Mouse (Mus musculus): ENCODE results near the gene Tnnc2.
"Not testable (repeated sequence)": the region's sequence is repeated elsewhere in the genome, so short reads cannot be mapped to it uniquely, and the experiment has no call there.

Tnnc2 gene

DNA sequence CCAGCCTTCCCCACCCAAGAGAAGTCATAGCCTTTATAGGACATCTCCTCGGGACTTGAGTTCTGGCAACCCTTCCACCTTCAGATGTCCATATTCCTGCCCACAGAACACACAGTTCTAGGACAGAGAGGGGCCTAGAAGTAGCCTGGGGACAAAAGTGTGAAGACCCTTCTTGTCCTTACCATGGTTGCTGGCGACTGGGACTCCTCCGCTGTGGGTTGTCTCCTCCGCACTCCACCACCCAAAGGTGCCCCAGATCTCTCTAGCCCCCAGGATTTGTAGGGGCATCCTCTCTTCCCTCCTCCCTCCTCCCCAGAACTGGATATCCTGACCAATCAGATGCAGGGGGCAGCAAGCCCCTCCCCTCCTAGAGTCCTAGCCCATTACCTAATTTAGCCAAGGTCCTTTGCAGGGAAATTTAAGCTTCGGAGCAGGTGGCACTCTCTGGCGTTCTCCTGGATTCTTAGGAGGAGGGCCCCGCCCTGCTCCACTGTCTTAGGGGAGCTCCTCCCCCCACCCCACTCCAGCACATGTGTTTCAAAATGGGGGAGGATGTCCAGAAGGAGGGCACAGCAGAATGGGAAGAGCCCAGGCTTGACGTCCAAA lies at the start of gene Tnnc2:
Gene Tnnc2 (minus strand): TSS at position 487 of the 606 bp plus-strand sequence.
- DNase-seq: no peak

DNA sequence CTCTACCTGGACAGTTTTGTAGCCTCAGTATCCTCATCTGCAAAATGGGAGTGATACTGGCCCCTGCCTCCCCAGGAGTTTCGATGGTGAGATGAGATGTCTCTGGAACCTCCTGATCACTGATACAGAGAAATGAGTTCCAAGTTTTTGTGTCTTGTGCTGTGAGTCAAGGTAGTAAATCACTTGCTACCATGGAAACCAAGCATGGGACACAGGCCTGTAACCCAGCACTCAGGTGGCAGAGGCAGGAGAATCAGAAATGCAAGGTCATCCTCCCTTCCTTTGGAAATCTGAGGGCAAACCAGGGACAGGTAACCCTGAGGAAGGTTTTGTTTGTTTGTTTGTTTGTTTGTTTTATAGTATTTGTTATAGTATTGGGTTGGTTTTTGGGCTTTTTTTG lies 49.3 kb upstream of the Tnnc2 start:
- DNase-seq: no peak

DNA sequence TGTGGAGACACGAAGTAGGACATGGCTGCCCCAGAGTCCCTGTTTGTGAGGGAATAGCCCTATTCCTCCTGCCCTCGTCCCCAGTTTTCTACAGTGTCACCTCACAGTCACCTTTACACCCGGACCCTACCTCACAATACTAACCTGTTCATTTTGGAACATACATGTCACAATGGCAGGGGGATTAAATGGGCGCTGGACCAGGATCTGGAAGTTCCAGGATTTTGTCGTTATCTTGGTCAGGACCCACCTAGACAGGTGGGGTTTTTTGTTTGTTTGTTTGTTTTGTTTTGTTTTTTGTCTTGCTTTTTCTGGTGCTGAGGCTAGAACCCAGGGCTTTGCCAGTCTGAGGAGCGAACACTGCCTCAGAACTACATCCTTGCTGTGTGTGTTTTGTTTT lies 48.7 kb upstream of the Tnnc2 start, which contains the start of gene Spata25:
Gene Spata25 (minus strand): TSS at position 101 of the 400 bp plus-strand sequence.
- DNase-seq: no peak

DNA sequence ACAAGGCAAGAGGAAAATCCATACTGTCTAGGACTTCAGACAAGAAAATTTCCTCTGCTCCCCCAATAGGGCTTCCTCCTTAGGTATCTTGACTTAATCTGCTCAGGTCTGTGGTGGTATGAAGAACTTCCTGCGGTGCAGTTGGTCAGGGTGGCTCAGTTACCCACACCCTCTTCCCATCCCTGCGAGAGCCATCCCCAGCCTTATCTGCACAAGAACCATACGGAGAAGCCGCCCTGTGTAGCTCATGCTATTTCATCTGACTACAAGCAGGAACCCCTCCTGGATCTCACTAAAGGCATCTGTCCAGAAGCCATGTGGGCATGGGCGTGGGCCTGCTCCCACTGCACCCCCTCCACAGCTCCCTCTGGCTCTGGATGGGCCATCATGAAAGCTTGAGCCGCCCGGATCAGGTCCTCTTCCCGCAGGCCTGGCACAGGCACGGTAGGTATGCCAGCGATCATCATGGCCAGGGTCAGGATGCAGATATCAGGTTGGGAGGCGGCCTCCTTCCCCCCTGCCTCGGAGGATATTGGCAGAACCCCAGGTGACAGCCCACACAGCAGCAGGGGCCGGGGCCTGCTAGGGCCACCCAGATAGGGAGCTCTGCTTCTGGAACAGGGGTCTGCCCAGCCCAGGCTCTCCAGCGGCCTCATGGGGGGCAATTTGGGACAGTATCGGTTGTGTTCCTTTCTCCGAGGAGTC lies 47.5 kb upstream of the Tnnc2 start:
- DNase-seq: no peak

DNA sequence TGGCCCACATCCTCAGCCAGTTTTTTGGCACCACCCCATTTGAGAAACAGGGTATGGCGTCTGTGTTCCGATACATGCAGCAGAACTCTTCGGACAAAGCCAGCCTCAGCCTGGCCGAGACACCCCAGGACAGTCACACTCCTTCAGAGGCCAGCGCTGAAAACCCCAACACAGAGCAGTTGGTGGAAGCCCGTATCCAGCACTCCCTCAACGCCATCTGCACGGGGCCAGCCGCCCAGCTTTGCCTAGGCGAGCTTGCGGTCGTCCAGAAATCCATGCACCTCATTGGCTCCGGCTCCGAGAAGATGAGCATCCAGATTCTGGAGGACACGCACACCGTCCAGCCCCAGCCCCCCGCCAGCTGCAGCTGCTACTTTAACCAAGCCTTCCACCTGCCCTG lies 45.8 kb upstream of the Tnnc2 start:
- DNase-seq: no peak

DNA sequence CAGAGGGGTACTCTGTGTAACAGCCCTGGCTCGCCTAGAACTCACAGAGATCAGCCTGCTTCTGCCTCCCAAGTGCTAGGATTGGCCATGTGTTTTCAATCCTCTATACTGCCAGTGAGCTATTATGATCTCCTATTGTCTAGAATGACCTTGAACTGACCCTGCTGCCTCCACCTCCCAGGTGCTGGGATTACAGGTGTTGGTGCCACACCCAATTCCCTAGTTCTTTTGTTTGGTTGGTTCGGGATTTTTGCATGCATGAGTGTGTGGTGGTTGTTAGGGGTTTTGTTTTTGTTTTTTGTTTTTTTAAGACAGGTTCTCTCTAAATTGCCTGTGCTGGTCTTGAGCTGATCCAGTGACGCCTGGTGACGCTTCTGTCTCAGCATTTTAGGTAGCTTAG lies 44.2 kb upstream of the Tnnc2 start:
- no peak for DNase-seq

DNA sequence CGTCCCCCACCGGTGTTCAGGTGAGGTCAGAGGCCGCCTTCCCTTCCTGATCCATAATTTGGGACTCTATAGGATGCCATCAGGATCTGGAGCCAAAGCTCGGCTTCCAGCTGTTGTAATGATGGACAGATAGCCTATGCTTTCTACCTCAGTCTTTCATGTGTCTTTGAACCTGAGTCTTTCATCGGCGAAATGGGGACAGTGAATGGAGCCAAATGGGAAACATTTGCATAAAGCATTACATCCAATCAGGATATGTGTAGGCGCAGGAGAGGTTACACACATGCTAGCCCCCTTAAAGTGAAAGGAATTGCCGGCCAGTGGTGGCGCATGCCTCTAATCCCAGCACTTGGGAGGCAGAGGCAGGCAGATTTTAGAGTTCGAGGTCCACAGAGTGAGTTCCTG lies 43.4 kb upstream of the Tnnc2 start:
- DNase-seq: peak in 1 of 2 experiments; percentile 30

DNA sequence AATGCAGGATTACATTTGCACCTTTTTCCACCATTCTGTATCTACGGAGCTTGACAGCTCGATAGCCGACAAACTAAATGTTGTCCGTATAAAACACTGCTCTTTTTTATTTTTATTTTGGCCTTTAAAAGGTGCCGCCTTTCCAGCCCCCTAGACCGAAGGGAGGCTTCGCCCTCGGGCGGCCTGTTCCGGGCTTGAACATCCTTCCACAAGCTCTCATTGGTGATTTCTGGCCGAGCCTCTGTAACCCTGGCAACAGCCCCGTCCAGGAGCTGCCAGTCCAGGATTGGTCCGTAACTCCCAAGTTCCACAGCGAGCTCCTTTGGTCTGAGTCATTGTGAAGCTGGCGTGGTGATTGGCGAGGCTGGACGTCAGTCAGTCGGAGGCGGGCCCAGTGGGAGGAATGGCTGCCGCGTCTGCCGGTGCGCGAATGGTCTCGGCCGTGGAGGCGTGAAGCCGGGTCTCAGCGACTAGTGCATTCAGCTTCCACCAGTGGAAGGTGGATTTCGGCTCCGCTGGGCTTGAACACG lies 42.9 kb upstream of the Tnnc2 start, which contains the start of gene Zswim1:
Gene Zswim1 (plus strand): TSS at position 51 of the 530 bp plus-strand sequence.
- peak; percentile 99 to 100 for DNase-seq

DNA sequence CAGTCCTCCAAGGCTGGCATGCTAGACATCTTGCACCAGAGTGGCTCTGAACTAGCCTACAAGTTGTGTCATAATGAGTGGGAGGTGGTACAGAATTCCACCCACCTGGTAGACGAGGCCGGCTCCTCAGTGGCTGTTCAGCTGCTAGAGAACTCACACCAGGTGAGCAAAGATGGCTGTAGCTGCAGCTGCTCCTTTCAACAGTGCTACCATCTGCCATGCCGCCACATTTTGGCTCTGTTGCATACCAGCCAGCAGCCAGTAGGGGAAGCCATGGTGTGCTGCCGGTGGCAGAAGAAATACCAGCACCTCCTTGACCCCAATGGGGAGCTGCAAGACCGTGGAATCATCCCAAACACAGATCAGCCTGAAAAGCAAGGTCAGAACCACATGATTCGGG lies 41.3 kb upstream of the Tnnc2 start:
- no peak for DNase-seq

DNA sequence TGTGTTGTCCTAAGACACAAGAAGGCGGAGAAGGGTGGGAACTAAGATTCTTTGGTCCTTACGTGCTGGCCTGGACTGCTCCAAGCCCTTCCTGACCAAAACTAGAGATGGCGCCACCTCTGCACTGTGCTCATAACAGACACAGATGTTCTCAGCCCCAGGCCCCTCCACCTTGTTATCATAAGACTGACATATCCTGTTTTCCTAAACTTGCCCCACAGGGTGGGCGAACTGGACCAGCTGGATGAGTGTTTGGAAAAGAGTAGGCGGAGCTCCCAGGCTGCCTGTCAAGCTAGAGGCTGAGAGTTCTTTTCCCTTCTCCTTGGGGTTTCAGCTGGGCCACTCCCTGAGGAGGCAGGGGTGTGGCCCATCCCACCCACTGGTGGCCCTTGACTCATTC lies 37.9 kb upstream of the Tnnc2 start:
- peak in 1 of 2 experiments; percentile 17 for DNase-seq

DNA sequence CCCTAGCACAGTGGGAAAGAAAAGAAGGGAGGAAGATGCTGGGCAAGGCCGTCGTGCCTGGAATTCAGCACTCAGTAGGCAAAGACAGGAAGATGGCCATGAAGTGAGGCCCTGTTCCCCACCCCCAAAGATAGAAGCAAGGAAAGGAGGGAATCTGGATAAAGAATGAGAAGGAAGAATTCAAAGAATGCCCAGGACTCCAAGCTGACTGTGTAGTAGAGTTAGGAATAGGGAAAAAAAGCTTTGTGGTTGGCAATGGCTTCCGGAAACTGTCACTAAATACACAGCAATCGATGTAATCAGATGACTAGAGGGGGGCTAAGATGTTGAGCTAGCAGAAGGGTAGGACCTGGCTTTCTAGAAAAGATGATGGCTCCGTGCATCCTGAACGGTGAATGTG lies 37.4 kb upstream of the Tnnc2 start:
- no peak for DNase-seq

DNA sequence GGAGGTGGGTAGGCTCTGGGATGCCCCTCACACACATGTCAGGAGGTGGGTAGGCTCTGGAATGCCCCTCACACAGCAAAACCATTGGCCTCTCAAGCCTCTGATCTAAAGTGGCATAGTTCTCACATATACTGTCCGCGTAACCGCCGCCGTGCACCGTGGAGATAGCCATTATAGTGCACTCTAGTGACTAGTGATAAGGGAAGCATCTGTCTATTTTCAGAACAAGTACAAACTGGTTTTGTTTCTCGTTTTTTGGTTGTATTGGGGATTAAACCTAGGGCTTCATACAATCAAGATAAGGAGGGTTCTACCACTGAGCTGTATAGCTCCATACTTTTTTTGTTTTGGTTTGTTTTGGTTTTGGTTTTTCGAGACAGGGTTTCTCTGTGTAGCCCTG lies 36.1 kb upstream of the Tnnc2 start:
- no peak for DNase-seq

DNA sequence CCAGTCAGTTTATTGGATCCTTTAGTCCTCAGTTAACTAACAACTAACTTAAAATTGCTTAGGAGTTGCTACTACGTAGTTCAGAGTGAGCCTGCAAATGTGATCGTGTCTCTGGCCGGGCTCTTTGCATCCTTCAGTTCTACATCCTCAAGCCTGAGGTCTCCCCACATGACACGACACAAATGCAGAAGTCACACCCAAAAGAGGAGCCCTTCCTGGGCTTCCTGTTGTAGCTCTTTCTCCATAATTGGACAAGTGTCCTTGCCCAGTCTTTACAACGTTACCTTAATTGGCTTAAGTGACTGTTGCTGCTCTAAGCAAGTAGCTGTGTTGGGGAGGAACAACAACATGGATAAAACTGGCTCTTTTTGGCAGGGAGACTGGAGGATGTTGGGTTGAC lies 35.6 kb upstream of the Tnnc2 start:
- DNase-seq: no peak

DNA sequence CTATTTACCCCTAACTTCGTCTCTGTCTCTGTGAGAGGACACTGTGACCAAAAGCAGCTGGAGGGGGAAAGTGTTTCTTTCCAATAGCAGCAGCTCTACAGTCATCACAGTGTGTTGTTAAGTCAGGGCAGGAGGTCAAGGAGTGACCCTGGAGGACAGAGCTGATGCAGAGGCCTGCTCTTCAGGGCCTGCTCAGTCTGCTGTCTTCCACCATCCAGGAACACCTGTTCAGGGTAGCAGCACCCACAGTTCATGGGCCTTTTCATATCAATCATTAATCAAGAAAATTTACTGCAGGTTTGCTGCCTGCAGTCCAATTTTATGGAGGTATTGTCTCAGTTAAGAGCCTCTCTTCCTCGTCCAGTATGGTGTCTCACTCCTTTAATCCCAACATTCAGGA lies 33.8 kb upstream of the Tnnc2 start:
- DNase-seq: no peak

DNA sequence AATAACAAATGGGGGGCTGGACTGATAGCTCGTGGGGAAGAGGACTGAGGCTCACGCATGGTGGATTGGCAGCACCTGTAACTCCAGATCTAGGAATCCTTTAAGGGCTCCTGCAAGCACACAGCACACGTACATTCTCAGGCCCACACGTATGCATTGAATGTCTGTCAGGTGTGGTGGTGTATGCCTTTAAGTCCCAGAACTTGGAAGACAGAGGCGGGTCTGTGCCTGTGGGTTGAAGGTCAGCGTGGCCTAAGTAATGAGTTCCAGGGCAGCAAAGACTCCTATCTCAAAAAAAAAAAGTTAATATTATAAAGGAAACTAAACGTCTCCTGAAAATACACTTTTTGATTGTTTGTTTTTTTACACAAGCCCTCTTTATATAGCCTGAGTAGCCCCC lies 26.8 kb upstream of the Tnnc2 start:
- DNase-seq: no peak

DNA sequence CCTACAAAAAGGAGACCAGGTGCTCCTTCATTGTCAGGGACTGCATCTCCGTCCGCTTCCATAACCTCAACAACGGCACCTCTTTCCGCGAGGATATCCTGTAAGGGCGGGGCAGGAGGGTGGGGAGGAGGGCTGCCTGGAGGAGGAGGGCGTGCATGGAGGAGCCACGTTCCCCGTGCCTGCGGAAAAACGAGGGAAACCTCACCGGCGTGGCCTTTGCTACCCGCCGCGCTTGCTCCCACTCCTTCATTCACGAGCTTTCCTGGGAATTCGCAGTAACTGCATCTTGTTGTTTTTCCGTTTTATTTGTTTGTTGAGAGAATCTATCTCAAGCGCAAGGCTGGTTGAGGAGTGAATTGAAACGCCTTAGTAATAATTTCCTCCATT lies 25.6 kb upstream of the Tnnc2 start:
- no peak for DNase-seq

DNA sequence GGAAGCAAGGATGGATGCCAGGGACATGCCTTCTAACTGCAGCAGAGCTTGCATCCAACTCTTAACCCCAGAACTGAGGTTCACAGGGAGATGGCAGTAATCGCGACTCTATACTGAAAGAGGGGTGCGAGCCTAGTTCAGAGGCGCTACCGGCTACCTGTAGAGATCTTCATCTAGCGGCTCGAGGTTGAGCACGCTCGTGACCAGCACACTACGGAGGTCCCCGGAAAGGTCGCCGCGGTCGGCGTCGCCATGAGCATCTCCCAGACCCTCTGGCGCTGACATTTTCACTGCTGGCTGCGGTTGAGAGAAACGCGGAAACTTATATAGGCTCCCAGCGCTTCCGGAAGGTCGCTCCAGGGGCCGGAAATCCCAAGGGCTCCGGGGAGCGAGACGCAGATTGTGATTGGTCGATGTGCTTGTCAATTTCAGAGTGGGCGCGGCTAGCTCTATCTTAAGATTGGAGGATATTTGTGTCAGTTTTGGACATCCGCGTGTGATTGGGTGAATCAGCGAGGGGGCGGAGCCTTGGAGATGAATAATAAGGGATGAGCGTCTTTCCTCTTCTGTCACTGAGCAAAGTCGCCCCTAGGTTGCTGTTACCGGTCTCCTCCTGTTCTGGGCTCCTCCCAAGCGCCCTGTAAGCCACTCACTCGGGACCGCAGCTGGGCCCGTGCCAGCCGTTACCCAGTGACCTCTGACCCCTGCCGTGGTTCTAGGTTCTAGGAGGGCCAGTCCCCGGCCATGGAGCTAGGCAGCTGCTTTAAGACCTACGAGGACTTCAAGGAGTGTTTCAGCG lies 25.0 kb upstream of the Tnnc2 start, which contains the start of the genes Acot8 and Zswim3:
Gene Acot8 (minus strand): TSS at position 350 of the 799 bp plus-strand sequence.
Gene Zswim3 (plus strand): TSS at position 566 of the 799 bp plus-strand sequence.
- peak; percentile 98 to 99 for DNase-seq

DNA sequence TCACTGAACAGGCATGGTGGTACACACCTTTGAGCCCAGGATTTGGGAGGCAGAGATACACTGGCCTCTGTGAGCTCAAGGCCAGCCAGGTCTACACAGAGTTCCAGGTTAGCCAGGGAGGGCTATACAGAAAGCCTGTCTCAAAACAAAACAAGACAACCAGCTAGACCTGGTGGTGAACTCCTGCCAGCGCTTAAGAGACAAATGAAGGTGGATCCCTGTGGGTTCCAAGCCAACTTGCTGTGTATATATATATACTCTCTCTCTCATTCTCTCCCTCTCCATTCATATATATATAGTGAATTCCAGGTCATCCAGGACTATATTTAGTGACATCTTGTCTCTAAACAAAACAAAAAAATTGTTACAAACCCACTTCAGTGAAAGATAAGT lies 24.1 kb upstream of the Tnnc2 start:
- no peak for DNase-seq

DNA sequence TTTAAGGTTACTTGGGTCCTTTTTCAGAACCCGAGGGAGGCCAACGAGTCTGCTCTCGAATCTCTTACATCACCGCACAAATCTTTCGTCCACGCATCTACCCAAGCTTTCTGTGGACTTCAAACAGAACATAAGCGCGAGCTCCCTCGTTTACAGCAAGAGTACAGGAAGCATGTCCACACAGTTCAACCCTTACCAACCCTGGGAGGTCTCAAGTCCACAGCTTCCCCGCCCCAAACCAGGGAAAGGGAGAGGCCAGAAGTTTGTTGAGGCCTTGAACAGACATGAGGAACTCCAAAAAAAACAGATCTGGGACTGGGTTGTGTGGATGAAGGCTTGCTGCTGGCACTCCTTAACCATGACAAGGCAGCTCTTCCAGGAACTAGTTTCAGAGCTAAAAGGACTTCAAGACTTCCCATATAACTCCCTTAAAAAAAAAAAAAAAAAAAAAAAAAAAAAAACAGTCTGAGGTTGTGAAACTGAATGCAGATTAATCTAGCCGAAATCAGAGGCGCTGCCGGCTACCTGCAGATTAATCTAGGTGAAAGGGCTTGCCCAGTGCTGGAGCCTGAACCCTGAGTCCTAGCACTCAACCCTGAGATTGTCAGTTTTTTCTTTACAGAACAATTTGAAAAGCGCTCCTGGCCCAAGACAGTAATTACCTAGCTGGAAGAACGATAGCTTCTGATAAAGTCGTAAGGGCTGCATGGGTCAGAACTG lies 23.6 kb upstream of the Tnnc2 start:
- no peak for DNase-seq

DNA sequence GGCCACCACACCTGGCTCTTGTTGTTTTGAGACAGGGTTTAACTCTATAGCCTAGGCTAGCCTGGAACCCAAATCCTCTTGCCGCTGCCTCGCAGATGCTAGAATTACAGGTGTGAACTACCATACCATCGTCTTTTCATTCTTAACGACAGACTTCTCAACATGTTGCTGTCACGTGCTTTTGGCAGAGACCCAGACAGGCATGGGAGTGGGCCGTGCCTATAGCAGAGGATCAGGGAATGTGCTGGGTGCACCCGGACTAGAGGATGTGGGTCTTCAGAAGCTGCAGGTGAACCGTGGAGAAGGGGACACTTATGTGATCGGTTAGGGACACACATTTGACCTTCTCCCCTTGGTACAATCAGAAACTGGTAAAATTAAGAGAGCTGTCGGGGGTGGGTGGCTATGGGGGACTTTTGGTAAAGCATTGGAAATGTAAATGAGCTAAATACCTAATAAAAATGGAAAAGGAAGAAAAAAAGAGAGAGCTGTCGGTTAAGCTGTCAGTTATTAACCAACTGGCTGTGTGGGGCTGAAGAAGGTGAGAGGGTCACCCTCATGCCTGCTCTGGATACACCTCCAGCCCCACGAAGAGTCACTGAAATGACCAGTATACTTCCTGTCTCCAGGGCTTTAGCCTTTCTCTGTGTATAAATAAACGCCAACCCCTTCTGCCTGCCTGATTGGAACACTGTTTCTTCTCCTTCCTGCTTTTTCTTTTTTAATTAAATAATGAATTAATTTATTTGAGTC lies 20.7 kb upstream of the Tnnc2 start:
- no peak for DNase-seq

DNA sequence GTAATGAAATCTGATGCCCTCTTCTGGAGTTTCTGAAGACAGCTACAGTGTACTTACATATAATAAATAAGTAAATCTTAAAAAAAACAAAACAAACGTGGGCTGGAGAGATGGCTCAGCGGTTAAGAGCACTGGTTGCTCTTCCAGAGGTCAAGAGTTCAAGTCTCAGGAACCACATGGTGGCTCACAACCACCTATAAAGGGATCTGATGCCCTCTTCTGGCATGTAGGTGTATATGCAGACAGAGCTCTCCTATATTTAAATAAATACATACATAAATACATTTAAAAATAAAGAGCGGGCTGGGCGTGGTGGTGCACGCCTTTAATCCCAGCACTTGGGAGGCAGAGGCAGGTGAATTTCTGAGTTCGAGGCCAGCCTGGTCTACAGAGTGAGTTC lies 18.8 kb upstream of the Tnnc2 start:
- DNase-seq: not testable (repeated sequence)

DNA sequence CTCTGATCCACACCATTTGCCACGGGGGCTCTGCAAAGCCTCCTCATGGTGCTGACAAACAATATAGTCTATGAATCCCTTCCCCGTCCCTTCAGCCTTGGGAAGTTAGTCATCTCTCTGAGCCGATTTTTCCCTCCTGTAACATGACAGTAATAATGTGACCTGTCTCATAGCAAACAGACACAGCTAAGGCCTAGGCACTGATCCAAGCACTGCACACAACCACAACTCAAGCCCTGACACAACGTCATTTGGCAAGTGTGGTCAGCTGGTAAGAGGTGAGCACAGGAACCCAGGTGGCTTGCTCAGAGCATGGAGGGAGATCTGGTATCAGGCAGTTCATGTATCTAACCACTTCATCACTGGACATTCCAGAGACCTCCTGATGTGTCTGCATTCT lies 16.1 kb upstream of the Tnnc2 start:
- DNase-seq: no peak
